Mouse (Mus musculus): Measurements from ENCODE around the gene Kcnq5. TPM values are rescaled to one million over a fixed set of nuclear protein-coding genes. Genes with fewer than 3 reads are reported as not detected.

Gene Kcnq5
- polyA plus RNA-seq, 1 experiment, result 0.87 TPM

GRCm38 (mm10) chr1:21676805-21677204, 284.9 kb downstream of the Kcnq5 start:
- H3K4me3 ChIP-seq (ENCODE audit: low read depth, low read length), result no peak overlapping the region
- H3K36me3 ChIP-seq (ENCODE audit: control insufficient read depth, insufficient read depth, low read length, poor library complexity, severe bottlenecking), result no peaks in the 10 kb centered on the region
- H3K9me3 ChIP-seq (replicated peaks; ENCODE audit: control insufficient read depth, insufficient read depth, low read length, poor library complexity, severe bottlenecking), result no peaks in the 10 kb centered on the region
- H3K9ac ChIP-seq (ENCODE audit: low read depth, poor library complexity, severe bottlenecking), result no peak overlapping the region
- TF ChIP-seq POLR2A (IDR thresholded peaks at IDR 0.05; ENCODE audit: insufficient read depth, low read length) (no peak), EP300 (IDR thresholded peaks at IDR 0.05; ENCODE audit: insufficient read depth, low read depth, low read length) (no peak), CTCF (IDR thresholded peaks at IDR 0.05; ENCODE audit: low read depth, low read length) (no peak)
- no peaks in the 10 kb centered on the region for H3K27me3 ChIP-seq (ENCODE audit: control insufficient read depth, insufficient read depth, low read length, poor library complexity, severe bottlenecking)
- H3K27ac ChIP-seq (ENCODE audit: insufficient read depth, low read length), result no peak overlapping the region
- H3K4me1 ChIP-seq (ENCODE audit: control insufficient read depth, insufficient read depth, low read length), result no peaks in the 10 kb centered on the region

- Histone ChIP-seq H3K27ac (ENCODE audit: insufficient read depth, low read length) (no peak overlapping the region), H3K27me3 (ENCODE audit: control insufficient read depth, insufficient read depth, low read length, poor library complexity, severe bottlenecking) (no peaks in the 10 kb centered on the region), H3K9ac (ENCODE audit: low read depth, poor library complexity, severe bottlenecking) (no peak overlapping the region), H3K36me3 (ENCODE audit: control insufficient read depth, insufficient read depth, low read length, poor library complexity, severe bottlenecking) (no peaks in the 10 kb centered on the region), H3K9me3 (replicated peaks; ENCODE audit: control insufficient read depth, insufficient read depth, low read length, poor library complexity, severe bottlenecking) (no peaks in the 10 kb centered on the region), H3K4me1 (ENCODE audit: control insufficient read depth, insufficient read depth, low read length) (no peaks in the 10 kb centered on the region), H3K4me3 (ENCODE audit: low read depth, low read length) (no peak overlapping the region)
- no peak for TF ChIP-seq EP300 (IDR thresholded peaks at IDR 0.05; ENCODE audit: insufficient read depth, low read depth, low read length)
- TF ChIP-seq POLR2A (IDR thresholded peaks at IDR 0.05; ENCODE audit: insufficient read depth, low read length), result no peak
- TF ChIP-seq CTCF (IDR thresholded peaks at IDR 0.05; ENCODE audit: low read depth, low read length), result no peak
These were observed 300.9 kb downstream of the Kcnq5 start for GRCm38 (mm10) chr1:21660840-21661239.

GRCm38 (mm10) chr1:21650820-21651219, 310.9 kb downstream of the Kcnq5 start:
- Histone ChIP-seq H3K36me3 (ENCODE audit: control insufficient read depth, insufficient read depth, low read length, poor library complexity, severe bottlenecking) (no peaks in the 10 kb centered on the region), H3K9ac (ENCODE audit: low read depth, poor library complexity, severe bottlenecking) (no peak overlapping the region), H3K4me3 (ENCODE audit: low read depth, low read length) (no peak overlapping the region), H3K4me1 (ENCODE audit: control insufficient read depth, insufficient read depth, low read length) (no peaks in the 10 kb centered on the region), H3K9me3 (replicated peaks; ENCODE audit: control insufficient read depth, insufficient read depth, low read length, poor library complexity, severe bottlenecking) (no peaks in the 10 kb centered on the region), H3K27ac (ENCODE audit: insufficient read depth, low read length) (no peak overlapping the region), H3K27me3 (ENCODE audit: control insufficient read depth, insufficient read depth, low read length, poor library complexity, severe bottlenecking) (no peaks in the 10 kb centered on the region)
- TF ChIP-seq CTCF (IDR thresholded peaks at IDR 0.05; ENCODE audit: low read depth, low read length), result no peak
- no peak for TF ChIP-seq POLR2A (IDR thresholded peaks at IDR 0.05; ENCODE audit: insufficient read depth, low read length)
- no peak for TF ChIP-seq EP300 (IDR thresholded peaks at IDR 0.05; ENCODE audit: insufficient read depth, low read depth, low read length)

- Histone ChIP-seq H3K9me3 (replicated peaks; ENCODE audit: control insufficient read depth, insufficient read depth, low read length, poor library complexity, severe bottlenecking) (no peaks in the 10 kb centered on the region), H3K9ac (ENCODE audit: low read depth, poor library complexity, severe bottlenecking) (no peak overlapping the region), H3K27ac (ENCODE audit: insufficient read depth, low read length) (no peak overlapping the region), H3K4me3 (ENCODE audit: low read depth, low read length) (no peak overlapping the region), H3K4me1 (ENCODE audit: control insufficient read depth, insufficient read depth, low read length) (no peaks in the 10 kb centered on the region), H3K27me3 (ENCODE audit: control insufficient read depth, insufficient read depth, low read length, poor library complexity, severe bottlenecking) (no peaks in the 10 kb centered on the region), H3K36me3 (ENCODE audit: control insufficient read depth, insufficient read depth, low read length, poor library complexity, severe bottlenecking) (no peaks in the 10 kb centered on the region)
- TF ChIP-seq CTCF (IDR thresholded peaks at IDR 0.05; ENCODE audit: low read depth, low read length), result no peak
- no peak for TF ChIP-seq EP300 (IDR thresholded peaks at IDR 0.05; ENCODE audit: insufficient read depth, low read depth, low read length)
- no peak for TF ChIP-seq POLR2A (IDR thresholded peaks at IDR 0.05; ENCODE audit: insufficient read depth, low read length)
These were observed 326.3 kb downstream of the Kcnq5 start for GRCm38 (mm10) chr1:21635406-21635805.

- no peak for TF ChIP-seq POLR2A (IDR thresholded peaks at IDR 0.05; ENCODE audit: insufficient read depth, low read length)
- TF ChIP-seq CTCF (IDR thresholded peaks at IDR 0.05; ENCODE audit: low read depth, low read length), result no peak
- no peak for TF ChIP-seq EP300 (IDR thresholded peaks at IDR 0.05; ENCODE audit: insufficient read depth, low read depth, low read length)
- H3K4me3 ChIP-seq (ENCODE audit: low read depth, low read length), result no peak overlapping the region
- no peaks in the 10 kb centered on the region for H3K4me1 ChIP-seq (ENCODE audit: control insufficient read depth, insufficient read depth, low read length)
- no peak overlapping the region for H3K27ac ChIP-seq (ENCODE audit: insufficient read depth, low read length)
- H3K27me3 ChIP-seq (ENCODE audit: control insufficient read depth, insufficient read depth, low read length, poor library complexity, severe bottlenecking), result no peaks in the 10 kb centered on the region
- H3K9me3 ChIP-seq (replicated peaks; ENCODE audit: control insufficient read depth, insufficient read depth, low read length, poor library complexity, severe bottlenecking), result no peaks in the 10 kb centered on the region
- H3K36me3 ChIP-seq (ENCODE audit: control insufficient read depth, insufficient read depth, low read length, poor library complexity, severe bottlenecking), result no peaks in the 10 kb centered on the region
- H3K9ac ChIP-seq (ENCODE audit: low read depth, poor library complexity, severe bottlenecking), result no peak overlapping the region
These were observed 327.7 kb downstream of the Kcnq5 start for GRCm38 (mm10) chr1:21634013-21634412.

- no peak overlapping the region for H3K27ac ChIP-seq (ENCODE audit: insufficient read depth, low read length)
- H3K9me3 ChIP-seq (replicated peaks; ENCODE audit: control insufficient read depth, insufficient read depth, low read length, poor library complexity, severe bottlenecking), result no peaks in the 10 kb centered on the region
- no peak overlapping the region for H3K9ac ChIP-seq (ENCODE audit: low read depth, poor library complexity, severe bottlenecking)
- H3K27me3 ChIP-seq (ENCODE audit: control insufficient read depth, insufficient read depth, low read length, poor library complexity, severe bottlenecking), result no peaks in the 10 kb centered on the region
- no peak for TF ChIP-seq CTCF (IDR thresholded peaks at IDR 0.05; ENCODE audit: low read depth, low read length)
- no peak for TF ChIP-seq EP300 (IDR thresholded peaks at IDR 0.05; ENCODE audit: insufficient read depth, low read depth, low read length)
- TF ChIP-seq POLR2A (IDR thresholded peaks at IDR 0.05; ENCODE audit: insufficient read depth, low read length), result no peak
- H3K4me3 ChIP-seq (ENCODE audit: low read depth, low read length), result no peak overlapping the region
- no peaks in the 10 kb centered on the region for H3K36me3 ChIP-seq (ENCODE audit: control insufficient read depth, insufficient read depth, low read length, poor library complexity, severe bottlenecking)
- H3K4me1 ChIP-seq (ENCODE audit: control insufficient read depth, insufficient read depth, low read length), result no peaks in the 10 kb centered on the region
These were observed 339.3 kb downstream of the Kcnq5 start for GRCm38 (mm10) chr1:21622455-21622854.

All from ES-Bruce4 (cell line).